Mouse (Mus musculus) MEL (cell line): ENCODE measurements around the gene Grin2d. TPM values are rescaled to one million over a fixed set of nuclear protein-coding genes. Genes with fewer than 3 reads are reported as not detected.

Experiments
- DNase-seq: peaks from one replicate; pipeline ENCODE4 v3.0.0; 2011; ENCODE audit warnings: low read depth, low spot score
- H3K27ac ChIP-seq: 2 replicates; pipeline ENCODE4 v1.5.1; 2012; ENCODE audit warnings: low read depth, mild to moderate bottlenecking, control low read depth, low read length, moderate library complexity; ENCODE audit not compliant: control insufficient read depth
- H3K27me3 ChIP-seq, 2 experiments: fragments of 150-350 bp in 1 of 2; sonication (generic) in 1 of 2; 2 replicates each; pipeline ENCODE4 v1.6.1; 2012; ENCODE audit warnings: low read length in 2 of 2, mild to moderate bottlenecking in 2 of 2, improper control_type of control experiment in 1 of 2, moderate library complexity in 1 of 2; ENCODE audit not compliant: insufficient read depth in 2 of 2, control insufficient read depth in 1 of 2
- H3K36me3 ChIP-seq, 2 experiments: 2 replicates each; pipeline ENCODE4 v1.6.1; 2012 to 2014; ENCODE audit warnings: low read length in 2 of 2, improper control_type of control experiment in 1 of 2, inconsistent platforms in 1 of 2, mild to moderate bottlenecking in 1 of 2; ENCODE audit not compliant: insufficient read depth in 2 of 2, control insufficient read depth in 1 of 2
- H3K4me1 ChIP-seq, 2 experiments: fragments of 150-350 bp in 1 of 2; sonication (generic) in 1 of 2; 2 replicates each; pipeline ENCODE4 v1.6.1; 2012; ENCODE audit warnings: low read length in 2 of 2, improper control_type of control experiment in 1 of 2, mild to moderate bottlenecking in 1 of 2; ENCODE audit not compliant: insufficient read depth in 2 of 2, control insufficient read depth in 1 of 2
- H3K4me3 ChIP-seq, 2 experiments: fragments of 150-350 bp in 1 of 2; sonication (generic) in 1 of 2; 2 replicates each; pipeline ENCODE4 v1.5.1; 2012; ENCODE audit warnings: low read depth in 2 of 2, low read length in 2 of 2, mild to moderate bottlenecking in 2 of 2, moderate library complexity in 2 of 2, control low read depth in 1 of 2, improper control_type of control experiment in 1 of 2; ENCODE audit not compliant: control insufficient read depth in 1 of 2, insufficient read depth in 1 of 2
- H3K79me2 ChIP-seq: 2 replicates; pipeline ENCODE4 v1.6.1; 2012; ENCODE audit warnings: mild to moderate bottlenecking, low read length, moderate library complexity; ENCODE audit not compliant: control insufficient read depth, poor library complexity, insufficient read depth
- H3K9ac ChIP-seq: 2 replicates; pipeline ENCODE4 v1.6.1; 2012; ENCODE audit warnings: low read depth, mild to moderate bottlenecking, control low read depth, low read length, moderate library complexity; ENCODE audit not compliant: control insufficient read depth, poor library complexity, severe bottlenecking
- H3K9me3 ChIP-seq: fragments of 150-350 bp; sonication (generic); replicated peaks from 2 replicates; pipeline ENCODE4 v1.6.1; 2012; ENCODE audit warnings: mild to moderate bottlenecking, low read length, improper control_type of control experiment, moderate library complexity; ENCODE audit not compliant: insufficient read depth
- BHLHE40 ChIP-seq: IDR thresholded peaks from 2 replicates; pipeline ENCODE4 v1.6.1; 2012; ENCODE audit warnings: low read depth, mild to moderate bottlenecking, inconsistent platforms, low read length, improper control_type of control experiment, borderline replicate concordance
- CHD2 ChIP-seq: IDR thresholded peaks from 2 replicates; pipeline ENCODE4 v1.6.1; 2011; ENCODE audit warnings: low read length, improper control_type of control experiment
- ELF1 ChIP-seq: IDR thresholded peaks from 2 replicates; pipeline ENCODE4 v1.6.1; 2014; ENCODE audit warnings: low read depth, mild to moderate bottlenecking, inconsistent platforms, low read length, improper control_type of control experiment, moderate library complexity
- GATA1 ChIP-seq: IDR thresholded peaks from 2 replicates; pipeline ENCODE4 v1.6.1; 2011; ENCODE audit warnings: low read depth, low read length, improper control_type of control experiment
- JUND ChIP-seq: IDR thresholded peaks from 2 replicates; pipeline ENCODE4 v1.6.1; 2011; ENCODE audit warnings: low read depth, mild to moderate bottlenecking, improper control_type of control experiment, low read length
- KAT2A ChIP-seq: conservative IDR thresholded peaks from 2 replicates; pipeline ENCODE4 v1.6.1; 2012; ENCODE audit warnings: low read depth, low read length, improper control_type of control experiment, inconsistent platforms
- MXI1 ChIP-seq: IDR thresholded peaks from 2 replicates; pipeline ENCODE4 v1.6.1; 2011; ENCODE audit warnings: mild to moderate bottlenecking, low read depth, low read length, improper control_type of control experiment
- MYB ChIP-seq: IDR thresholded peaks from 2 replicates; pipeline ENCODE4 v1.6.1; 2011; ENCODE audit warnings: mild to moderate bottlenecking, low read depth, low read length, improper control_type of control experiment
- MYC ChIP-seq: IDR thresholded peaks from 2 replicates; pipeline ENCODE4 v1.6.1; 2011; ENCODE audit warnings: low read depth, mild to moderate bottlenecking, low read length, improper control_type of control experiment, moderate library complexity
- NELFE ChIP-seq: IDR thresholded peaks from 2 replicates; pipeline ENCODE4 v1.6.1; 2011; ENCODE audit warnings: low read depth, low read length, improper control_type of control experiment
- NRF1 ChIP-seq: IDR thresholded peaks from 2 replicates; pipeline ENCODE4 v1.6.1; 2014; ENCODE audit warnings: low read depth, mild to moderate bottlenecking, inconsistent platforms, low read length, improper control_type of control experiment, moderate library complexity; ENCODE audit not compliant: poor library complexity, insufficient read depth, severe bottlenecking
- POLR2A ChIP-seq, 2 experiments: IDR thresholded peaks; 2 replicates each; pipeline ENCODE4 v1.6.1; 2011 to 2012; ENCODE audit warnings: low read length in 2 of 2, mild to moderate bottlenecking in 2 of 2, control low read depth in 1 of 2, improper control_type of control experiment in 1 of 2, low read depth in 1 of 2, moderate library complexity in 1 of 2; ENCODE audit not compliant: control insufficient read depth in 1 of 2, insufficient read depth in 1 of 2, poor library complexity in 1 of 2
- RCOR1 ChIP-seq: IDR thresholded peaks from 2 replicates; pipeline ENCODE4 v1.6.1; 2012; ENCODE audit warnings: low read depth, mild to moderate bottlenecking, inconsistent platforms, low read length, improper control_type of control experiment
- SMC3 ChIP-seq: IDR thresholded peaks from 2 replicates; pipeline ENCODE4 v1.6.1; 2011; ENCODE audit warnings: low read depth, low read length, improper control_type of control experiment
- TCF12 ChIP-seq: IDR thresholded peaks from 2 replicates; pipeline ENCODE4 v1.6.1; 2014; ENCODE audit warnings: low read depth, mild to moderate bottlenecking, inconsistent platforms, low read length, improper control_type of control experiment, moderate library complexity
- ZC3H11A ChIP-seq: IDR thresholded peaks from 2 replicates; pipeline ENCODE4 v1.6.1; 2012; ENCODE audit warnings: low read depth, mild to moderate bottlenecking, inconsistent platforms, low read length, improper control_type of control experiment
- polyA plus RNA-seq, 2 experiments: library from polyadenylated mRNA; stranded (reverse) in 1 of 2; unstranded in 1 of 2; fragments of >175 nt in 1 of 2; fragments of >200 nt in 1 of 2; gene quantifications; 2 replicates each; pipeline versions ENCODE4 v1.2.1 to v1.2.4; 2012; ENCODE audit warnings: low replicate concordance in 2 of 2, low read depth in 1 of 2; ENCODE audit not compliant: insufficient read length in 2 of 2, insufficient read depth in 1 of 2, missing spikeins in 1 of 2
- total RNA-seq: library from RNA; depleted of rRNA; stranded (reverse); fragments of 300-350 nt; gene quantifications from 2 replicates; pipeline ENCODE4 v1.2.3, GENCODE M21; 2012

The Grin2d gene
- total and polyA plus RNA-seq, 3 experiments, result 0.19 to 0.57 TPM; not detected in 1

DNA sequence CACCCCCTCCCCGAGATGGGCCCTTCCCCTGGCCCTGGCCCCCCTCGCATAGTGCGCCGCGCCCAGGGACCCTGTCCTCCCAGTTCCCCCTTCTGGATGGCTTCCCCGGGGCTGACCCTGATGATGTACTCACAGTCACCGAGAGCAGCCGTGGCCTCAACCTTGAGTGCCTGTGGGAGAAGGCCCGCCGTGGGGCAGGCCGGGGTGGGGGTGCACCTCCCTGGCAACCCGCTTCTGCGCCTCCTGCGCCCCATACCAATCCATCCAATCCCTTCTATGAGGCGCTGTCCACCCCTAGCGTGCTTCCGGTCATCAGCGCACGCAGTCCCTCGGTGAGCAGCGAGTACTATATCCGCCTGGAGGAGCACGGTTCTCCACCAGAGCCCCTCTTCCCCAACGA lies 84.9 kb downstream of the Grin2d start:
- Histone ChIP-seq H3K36me3 (peaks cover 0 to 4% of the 10 kb centered on the region in 2 experiments; a peak in 1 of 4 replicates), H3K27ac (no peak overlapping the region), H3K79me2 (no peaks in the 10 kb centered on the region), H3K9me3 (no peaks in the 10 kb centered on the region), H3K9ac (no peak overlapping the region), H3K4me3 (no peak overlapping the region), H3K4me1 (peaks cover 2 to 8% of the 10 kb centered on the region in 2 experiments; a peak in 2 of 4 replicates), H3K27me3 (peaks cover 0 to 1% of the 10 kb centered on the region in 2 experiments; a peak in 2 of 4 replicates)
- DNase-seq, result no peak
- no peak for TF ChIP-seq GATA1
- no peak for TF ChIP-seq BHLHE40
- TF ChIP-seq ELF1, result no peak
- TF ChIP-seq NELFE, result no peak
- no peak for TF ChIP-seq JUND
- TF ChIP-seq NRF1, result no peak
- TF ChIP-seq MXI1, result no peak
- TF ChIP-seq MYB, result no peak
- no peak for TF ChIP-seq SMC3
- no peak for TF ChIP-seq TCF12
- no peak for TF ChIP-seq KAT2A
- no peak for TF ChIP-seq ZC3H11A
- TF ChIP-seq RCOR1, result no peak
- no peak for TF ChIP-seq MYC
- TF ChIP-seq POLR2A (IDR thresholded peaks at IDR 0.05; ENCODE audit: control insufficient read depth in 1 of 2, insufficient read depth in 1 of 2, low read depth in 1 of 2, low read length in 2 of 2, poor library complexity in 1 of 2), result no peak

DNA sequence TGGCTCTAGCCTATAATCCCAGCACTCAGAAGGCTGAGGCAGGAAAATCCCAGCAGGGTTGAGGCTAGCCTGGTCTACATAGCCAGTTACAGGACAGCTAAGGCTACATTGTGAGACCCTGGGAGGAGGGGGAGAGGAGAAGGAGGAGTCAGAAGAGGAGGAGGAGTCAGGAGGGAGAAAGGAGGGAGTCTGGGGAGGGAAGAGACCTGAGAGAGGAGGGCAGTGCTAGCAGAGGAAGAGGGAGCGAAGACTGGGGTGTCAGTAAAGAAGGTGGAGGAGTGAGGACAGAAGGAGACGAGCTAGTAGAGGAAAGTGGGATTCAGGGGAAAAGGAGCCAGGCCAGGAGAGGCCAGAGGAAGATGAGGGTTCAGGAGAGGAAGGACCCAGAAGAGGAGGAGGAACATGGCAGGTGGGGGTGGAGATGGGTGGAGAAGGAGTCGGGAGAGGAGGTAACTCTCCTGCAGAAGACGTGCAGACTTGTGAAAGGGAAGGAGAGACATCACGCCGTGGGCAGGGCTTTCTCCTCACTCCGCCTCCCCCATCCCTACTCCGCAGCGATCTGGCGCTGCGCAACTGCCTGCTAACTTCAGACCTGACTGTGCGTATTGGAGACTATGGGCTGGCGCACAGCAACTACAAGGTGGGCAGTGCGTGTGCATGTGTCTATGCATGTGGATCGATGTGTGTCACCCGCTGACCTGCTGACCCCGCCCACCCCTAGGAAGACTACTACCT lies 86.3 kb downstream of the Grin2d start:
- H3K36me3 ChIP-seq, result no peaks in the 10 kb centered on the region
- no peak overlapping the region for H3K27ac ChIP-seq
- H3K4me3 ChIP-seq, result no peak overlapping the region
- TF ChIP-seq CHD2 (no peak), MXI1 (no peak), MYC (no peak), NELFE (no peak)
- no peak overlapping the region for H3K9ac ChIP-seq
- DNase-seq, result no peak
- peaks cover 0 to 1% of the 10 kb centered on the region in 2 experiments; a peak in 2 of 4 replicates for H3K27me3 ChIP-seq
- peaks cover 0 to 2% of the 10 kb centered on the region in 2 experiments; a peak in 1 of 4 replicates for H3K4me1 ChIP-seq
- no peaks in the 10 kb centered on the region for H3K79me2 ChIP-seq
- H3K9me3 ChIP-seq, result no peaks in the 10 kb centered on the region
